Mouse (Mus musculus): ENCODE results near the gene Ikzf2.

DNA sequence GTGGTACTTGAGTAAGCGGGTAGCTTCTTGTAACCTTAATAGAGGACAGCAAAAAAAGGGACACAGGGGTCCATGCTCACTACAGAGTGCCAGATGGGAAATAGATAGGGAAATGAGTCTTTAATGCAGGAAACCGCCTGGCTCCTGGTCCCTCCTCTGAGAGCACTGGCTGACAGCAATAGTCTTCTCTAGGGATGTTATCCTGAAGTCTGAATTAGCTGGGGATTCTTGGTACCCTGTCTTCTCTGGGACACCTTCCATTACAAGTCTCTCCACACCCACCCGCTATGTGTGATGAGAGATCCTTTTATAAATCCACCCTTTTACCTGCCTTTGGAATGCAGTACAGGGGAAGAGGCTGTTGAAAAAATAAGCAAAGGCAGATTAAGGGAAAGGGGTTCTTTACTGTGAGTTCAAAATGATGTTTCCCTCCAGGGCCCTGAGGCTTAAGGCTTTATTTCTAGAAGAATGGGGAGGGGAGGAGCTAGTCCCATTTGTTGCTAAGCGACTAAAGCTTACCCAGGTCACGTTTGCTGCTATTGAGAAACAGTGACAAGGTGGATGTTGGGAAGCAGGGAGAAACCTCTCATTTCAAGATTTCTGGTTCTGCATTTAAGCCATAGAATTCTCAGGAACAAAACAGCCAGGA, 42.1 kb upstream of the Ikzf2 start:
- TF ChIP-seq POLR2A (IDR thresholded peaks at IDR 0.05; ENCODE audit: borderline replicate concordance, extremely low read depth, low read depth, low read length) (no peak), CTCF (IDR thresholded peaks at IDR 0.05; ENCODE audit: insufficient read depth, low read length) (no peak)

Measured in lung, adult 2 months (tissue).